Mouse (Mus musculus): ENCODE measurements around the gene Zbtb24. TPM values are rescaled to one million over a fixed set of nuclear protein-coding genes. Genes with fewer than 3 reads are reported as not detected.
A peak's percentile ranks its signal among the peaks of the same experiment; 100 is the strongest.

The Zbtb24 gene
- polyA plus RNA-seq, 1 experiment: 4.7 TPM

GRCm38 (mm10) chr10:41450780-41451522 is 768 bp downstream of the Zbtb24 start:
- Histone ChIP-seq H3K27ac (replicated peaks; ENCODE audit: low read depth, low read length) (peak overlapping the region; percentile 29; the same call in 1 of the 2 replicates), H3K4me3 (ENCODE audit: insufficient read depth, low read depth, low read length) (peak overlapping the region; percentile 89), H3K4me1 (ENCODE audit: control insufficient read depth, insufficient read depth, insufficient read length, low read length) (peaks cover 9% of the 10 kb centered on the region; the same call in 1 of the 2 replicates)

DNA sequence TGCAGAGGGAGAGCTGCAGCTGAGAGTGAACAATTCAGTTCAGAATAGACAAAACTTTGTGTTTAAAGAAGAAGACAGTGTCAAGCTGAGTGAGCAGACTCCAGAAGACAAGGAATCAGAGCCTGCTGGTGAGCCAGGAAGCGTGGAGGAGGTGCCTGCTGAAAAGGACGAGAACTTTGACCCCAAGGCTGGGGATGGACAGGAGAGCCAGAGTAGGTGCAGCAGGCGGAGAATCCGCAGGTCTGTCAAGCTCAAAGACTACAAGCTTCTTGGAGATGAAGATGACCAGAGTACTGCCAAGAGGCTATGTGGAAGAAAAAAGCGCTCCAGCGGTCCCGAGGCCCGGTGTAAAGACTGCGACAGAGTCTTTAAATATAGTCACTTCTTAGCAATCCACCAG is 1.5 kb downstream of the Zbtb24 start:
- peaks cover 9% of the 10 kb centered on the region; the same call in 1 of the 2 replicates for H3K4me1 ChIP-seq (ENCODE audit: control insufficient read depth, insufficient read depth, insufficient read length, low read length)
- no peak overlapping the region for H3K4me3 ChIP-seq (ENCODE audit: insufficient read depth, low read depth, low read length)
- no peak overlapping the region for H3K27ac ChIP-seq (replicated peaks; ENCODE audit: low read depth, low read length)

DNA sequence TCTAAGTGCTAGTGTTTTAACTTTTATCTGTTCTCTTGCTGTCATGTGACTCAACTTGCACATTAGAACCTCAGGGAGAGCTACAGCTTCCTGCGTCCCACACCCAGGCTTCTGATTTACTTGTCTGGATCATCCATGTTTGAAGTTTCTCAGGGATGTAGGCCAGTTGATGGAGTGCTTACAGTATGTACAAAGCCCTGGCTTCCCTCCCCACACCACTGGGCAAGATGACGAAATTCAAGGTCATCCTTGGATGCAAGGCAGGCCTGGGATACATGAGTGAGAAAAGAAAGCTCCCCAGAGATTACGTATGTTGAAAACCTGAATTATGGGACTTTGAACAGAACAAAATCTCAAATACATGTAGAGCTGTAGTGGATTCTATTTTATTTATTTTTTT is 2.6 kb downstream of the Zbtb24 start:
- Histone ChIP-seq H3K27ac (replicated peaks; ENCODE audit: low read depth, low read length) (no peak overlapping the region), H3K4me1 (ENCODE audit: control insufficient read depth, insufficient read depth, insufficient read length, low read length) (peaks cover 9% of the 10 kb centered on the region; the same call in 1 of the 2 replicates), H3K4me3 (ENCODE audit: insufficient read depth, low read depth, low read length) (no peak overlapping the region)

DNA sequence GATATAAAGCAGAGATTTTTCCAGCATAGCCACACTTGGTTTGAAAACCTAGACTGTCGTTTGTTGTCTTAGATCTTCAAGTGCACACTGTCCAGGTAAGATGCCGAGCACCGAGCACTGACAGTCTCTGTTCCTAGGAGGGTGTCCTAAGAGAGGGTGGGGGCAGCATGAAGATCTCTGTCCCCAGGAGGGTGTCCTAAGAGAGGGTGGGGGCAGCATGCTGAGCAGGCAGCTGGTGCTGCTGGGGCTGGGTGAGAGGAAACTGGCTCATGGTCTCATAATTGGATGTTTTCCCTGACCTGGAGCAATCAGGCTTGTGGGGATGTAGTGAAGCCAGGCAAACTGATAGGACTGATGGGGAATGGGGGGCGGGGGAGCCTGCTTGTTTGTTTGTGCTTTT is 9.8 kb downstream of the Zbtb24 start:
- Histone ChIP-seq H3K4me3 (ENCODE audit: insufficient read depth, low read depth, low read length) (no peak overlapping the region), H3K4me1 (ENCODE audit: control insufficient read depth, insufficient read depth, insufficient read length, low read length) (0 out of 2 replicates have a peak, but pooled peaks cover 8% of the 10 kb centered on the region)

GRCm38 (mm10) chr10:41460501-41460900 is 10.3 kb downstream of the Zbtb24 start:
- Histone ChIP-seq H3K27ac (replicated peaks; ENCODE audit: low read depth, low read length) (no peak overlapping the region), H3K4me1 (ENCODE audit: control insufficient read depth, insufficient read depth, insufficient read length, low read length) (0 out of 2 replicates have a peak, but pooled peaks cover 8% of the 10 kb centered on the region), H3K4me3 (ENCODE audit: insufficient read depth, low read depth, low read length) (no peak overlapping the region)

More for the DNA sequence above, 9.8 kb downstream of the Zbtb24 start:
- H3K27ac ChIP-seq (replicated peaks; ENCODE audit: low read depth, low read length): no peak overlapping the region

GRCm38 (mm10) chr10:41461057-41461722 is 11.0 kb downstream of the Zbtb24 start:
- Histone ChIP-seq H3K4me1 (ENCODE audit: control insufficient read depth, insufficient read depth, insufficient read length, low read length) (0 out of 2 replicates have a peak, but pooled peaks cover 8% of the 10 kb centered on the region), H3K27ac (replicated peaks; ENCODE audit: low read depth, low read length) (no peak overlapping the region), H3K4me3 (ENCODE audit: insufficient read depth, low read depth, low read length) (no peak overlapping the region)

GRCm38 (mm10) chr10:41464401-41464955 is 14.3 kb downstream of the Zbtb24 start:
- Histone ChIP-seq H3K27ac (replicated peaks; ENCODE audit: low read depth, low read length) (no peak overlapping the region), H3K4me1 (ENCODE audit: control insufficient read depth, insufficient read depth, insufficient read length, low read length) (0 out of 2 replicates have a peak, but pooled peaks cover 8% of the 10 kb centered on the region), H3K4me3 (ENCODE audit: insufficient read depth, low read depth, low read length) (no peak overlapping the region)

GRCm38 (mm10) chr10:41467325-41467724 is 17.1 kb downstream of the Zbtb24 start:
- Histone ChIP-seq H3K4me1 (ENCODE audit: control insufficient read depth, insufficient read depth, insufficient read length, low read length) (no peaks in the 10 kb centered on the region), H3K4me3 (ENCODE audit: insufficient read depth, low read depth, low read length) (no peak overlapping the region), H3K27ac (replicated peaks; ENCODE audit: low read depth, low read length) (no peak overlapping the region)

DNA sequence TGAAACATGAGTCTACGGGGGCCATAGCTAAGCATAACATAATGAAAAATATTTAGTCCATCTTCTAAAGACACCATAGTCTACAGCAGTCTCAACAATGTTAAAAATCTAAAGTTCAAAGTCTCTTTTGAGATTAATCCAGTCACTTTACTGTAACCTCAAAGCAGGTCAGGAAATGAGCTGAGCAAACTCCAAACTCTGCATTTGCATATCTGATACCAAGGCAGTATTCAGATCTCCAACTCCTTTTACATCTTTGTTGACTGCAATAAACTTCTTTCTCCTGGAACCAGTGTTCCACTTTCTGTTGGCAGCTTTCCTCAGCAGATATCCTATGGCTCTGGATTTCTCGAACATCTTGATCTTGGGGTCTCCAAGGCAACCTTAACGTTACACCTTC is 20.5 kb downstream of the Zbtb24 start:
- Histone ChIP-seq H3K4me1 (ENCODE audit: control insufficient read depth, insufficient read depth, insufficient read length, low read length) (peaks cover under 1% of the 10 kb centered on the region; the same call in 1 of the 2 replicates), H3K4me3 (ENCODE audit: insufficient read depth, low read depth, low read length) (no peak overlapping the region), H3K27ac (replicated peaks; ENCODE audit: low read depth, low read length) (no peak overlapping the region)

DNA sequence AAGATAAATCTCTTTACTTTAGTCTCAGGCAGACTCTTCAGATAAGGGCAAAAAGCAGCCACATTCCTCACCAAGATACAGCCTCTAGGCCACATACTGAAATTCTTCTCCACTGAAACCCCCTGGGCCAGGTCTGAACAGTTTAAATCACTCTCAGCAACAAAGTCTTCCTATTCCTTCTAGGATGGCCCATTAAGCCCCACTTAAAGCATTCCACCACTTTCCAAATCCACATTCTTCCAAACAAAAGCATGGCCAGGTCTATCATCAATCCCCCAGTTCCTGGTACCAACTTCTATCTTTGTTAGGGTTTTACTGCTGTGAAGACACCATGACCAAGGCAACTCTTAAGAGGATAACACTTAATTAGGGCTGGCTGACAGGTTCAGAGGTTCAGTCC is 22.4 kb downstream of the Zbtb24 start:
- no peak overlapping the region for H3K27ac ChIP-seq (replicated peaks; ENCODE audit: low read depth, low read length)

GRCm38 (mm10) chr10:41472962-41473481 is 22.8 kb downstream of the Zbtb24 start:
- H3K4me3 ChIP-seq (ENCODE audit: insufficient read depth, low read depth, low read length): no peak overlapping the region
- no peak overlapping the region for H3K27ac ChIP-seq (replicated peaks; ENCODE audit: low read depth, low read length)
- peaks cover 5% of the 10 kb centered on the region for H3K4me1 ChIP-seq (ENCODE audit: control insufficient read depth, insufficient read depth, insufficient read length, low read length)

More for the DNA sequence above, 22.4 kb downstream of the Zbtb24 start:
- Histone ChIP-seq H3K4me1 (ENCODE audit: control insufficient read depth, insufficient read depth, insufficient read length, low read length) (peaks cover 5% of the 10 kb centered on the region), H3K4me3 (ENCODE audit: insufficient read depth, low read depth, low read length) (no peak overlapping the region)

DNA sequence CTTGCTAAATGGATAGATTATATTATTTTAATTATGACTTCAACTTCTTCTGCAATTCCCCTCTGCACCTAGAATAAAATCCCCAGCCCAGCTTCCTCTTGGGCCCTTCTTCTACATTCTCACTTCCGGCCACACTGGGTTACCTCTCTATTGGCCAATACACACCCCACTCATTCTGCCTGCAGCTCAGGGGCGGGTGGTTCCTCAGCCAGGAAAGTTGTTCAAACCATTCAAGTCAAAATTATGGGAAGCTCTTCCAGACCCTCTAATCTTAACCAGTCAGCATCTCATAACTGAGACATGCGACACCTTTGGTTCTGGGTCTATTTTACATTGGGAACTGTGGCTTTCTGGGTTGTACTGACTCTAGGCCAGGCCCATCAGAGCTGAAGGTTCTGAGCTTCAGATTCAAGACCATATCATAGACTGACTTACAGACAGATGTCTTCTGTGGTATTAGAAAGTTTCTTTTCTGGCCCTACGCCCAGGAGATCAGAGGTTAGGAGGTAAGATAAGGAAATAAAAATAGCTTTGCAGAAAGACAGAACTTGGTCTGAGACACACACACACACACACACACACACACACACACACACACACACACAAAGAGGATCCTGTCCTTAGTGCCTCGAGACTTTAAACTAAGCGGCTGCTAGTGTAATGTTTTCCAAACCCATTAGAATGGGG is 23.7 kb downstream of the Zbtb24 start:
- Histone ChIP-seq H3K4me3 (ENCODE audit: insufficient read depth, low read depth, low read length) (no peak overlapping the region), H3K27ac (replicated peaks; ENCODE audit: low read depth, low read length) (no peak overlapping the region), H3K4me1 (ENCODE audit: control insufficient read depth, insufficient read depth, insufficient read length, low read length) (peaks cover 5% of the 10 kb centered on the region)

DNA sequence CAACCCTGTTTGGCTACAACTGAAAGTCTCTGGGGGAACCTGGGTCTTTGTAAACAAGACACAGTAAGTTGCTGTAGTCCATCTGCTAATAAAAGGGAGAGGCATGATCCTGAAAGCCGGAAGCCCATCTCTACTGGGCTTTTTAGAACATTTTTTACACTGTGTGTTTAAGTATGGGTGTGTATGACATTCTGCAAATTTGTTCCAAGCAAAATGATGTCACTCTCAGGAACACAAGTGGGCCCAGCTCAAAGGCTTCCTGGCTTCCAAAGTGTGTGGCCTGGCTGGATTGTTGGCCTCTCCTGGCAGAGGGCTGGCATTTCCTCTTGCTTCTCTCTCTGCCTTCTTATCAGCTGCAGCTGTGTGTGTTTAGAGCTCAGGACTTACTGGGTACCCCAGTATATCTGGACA is 24.8 kb downstream of the Zbtb24 start:
- H3K4me3 ChIP-seq (ENCODE audit: insufficient read depth, low read depth, low read length): no peak overlapping the region
- peaks cover 5% of the 10 kb centered on the region for H3K4me1 ChIP-seq (ENCODE audit: control insufficient read depth, insufficient read depth, insufficient read length, low read length)
- peak overlapping the region; percentile 45; the same call in 1 of the 2 replicates for H3K27ac ChIP-seq (replicated peaks; ENCODE audit: low read depth, low read length)

DNA sequence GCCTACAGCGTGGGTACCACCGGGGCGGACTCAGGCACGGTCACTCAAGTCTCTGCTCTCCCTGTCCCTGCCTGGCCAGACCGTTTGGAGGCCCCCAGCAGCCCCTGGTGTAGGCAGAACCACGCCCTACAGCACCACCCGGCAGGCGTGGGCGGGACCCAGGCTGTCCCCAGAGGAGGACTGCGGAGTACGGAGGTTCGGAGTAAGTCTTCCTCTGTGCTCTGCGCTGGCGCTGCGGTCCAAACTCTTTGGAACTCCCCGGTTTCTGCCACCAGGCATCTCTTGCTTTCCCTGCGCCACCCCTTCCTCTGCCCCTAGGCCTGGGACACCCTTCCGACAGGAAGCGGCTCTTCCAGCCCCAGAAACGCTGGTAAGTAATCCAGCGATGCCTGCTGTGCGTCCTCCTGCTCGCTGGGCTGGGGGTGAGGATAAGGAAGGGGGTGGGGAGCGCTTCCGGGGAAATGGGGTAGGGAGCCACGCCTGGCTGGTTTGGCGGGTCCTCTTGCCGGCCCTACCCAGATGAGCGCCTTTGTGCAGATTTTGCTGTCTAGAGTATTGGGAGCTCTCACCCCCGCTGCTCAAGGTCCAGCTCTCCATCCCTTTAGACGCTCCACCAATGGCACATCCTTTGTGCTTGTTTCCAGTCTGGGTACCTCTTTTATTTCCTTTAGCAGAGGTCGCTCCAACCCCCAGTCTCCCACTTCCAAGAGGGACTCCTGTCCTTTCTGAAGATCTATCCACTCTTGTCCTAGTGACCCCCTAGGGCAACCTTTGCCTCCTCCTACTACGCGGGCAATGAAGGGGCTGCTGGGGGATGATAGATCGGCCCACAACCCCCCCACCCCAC is 26.2 kb downstream of the Zbtb24 start, which contains the start of gene Mical1:
Gene Mical1, plus strand, starts transcription at position 144 of the 847 bp plus-strand sequence.
- Histone ChIP-seq H3K4me3 (ENCODE audit: insufficient read depth, low read depth, low read length) (peak within 1 kb of the TSS; percentile 57), H3K27ac (replicated peaks; ENCODE audit: low read depth, low read length) (peak within 1 kb of the TSS; percentile 71), H3K4me1 (ENCODE audit: control insufficient read depth, insufficient read depth, insufficient read length, low read length) (peaks cover 5% of the 10 kb centered on the region)

Measured in brown adipose tissue, adult 24 weeks (tissue).